Comparison of ENCODE assay signal across 13 mouse cellular contexts in genomic region chr3:78782766-78783165, GRCm38 (mm10).
DNase-seq lines count a peak whose midpoint lies in the region.
"Had no signal": no experiment of that assay in that cellular context is flagged by ENCODE, and none has a peak within 500 bp of the region (broad histone marks: within the 10 kb centered on the region; RNA-seq: fewer than 3 reads in every experiment).

No protein-coding gene starts in this region.

- peak; percentile 43 to 59 for DNase-seq in cerebellum, postnatal 10 days
- DNase-seq in cerebellum, adult 9-11 months, result no peak
- peak; percentile 3 for DNase-seq in cerebellum, postnatal 36 days
- DNase-seq in cerebellum, adult 11-12 months, result no peak
- peak; percentile 5 for DNase-seq in layer of hippocampus, adult 8-10 months (ENCODE audit: low spot score in 2 of 2)
- no peak for DNase-seq in layer of hippocampus, postnatal 14 days (ENCODE audit: low spot score in 2 of 2)
- DNase-seq: adrenal gland, adult 8-10 months; adrenal gland, postnatal 25 days; cerebellum, adult 9-10 months; embryo, embryonic 11 days; gastrocnemius, adult 2 months; gastrocnemius, postnatal 14 days; heart, adult 11 months had no signal

Comparison
In these comparisons a context has a peak if more than half of its experiments do, and no peak if none do; other contexts are left out.
1. DNase-seq: peak in cerebellum, postnatal 10 days (2 of 2), cerebellum, postnatal 36 days (2 of 2) and layer of hippocampus, adult 8-10 months (2 of 2); none in cerebellum, adult 9-11 months (single experiment), cerebellum, adult 11-12 months (single experiment) and layer of hippocampus, postnatal 14 days (0 of 2).